Mouse (Mus musculus): ENCODE measurements at regions not wholly inside any gene's neighbourhood (a gene's known extent, or its start where the extent isn't known, plus 50 kb on each side); places are given as distances from the start of the nearest gene placed in this dataset.

- H3K9ac ChIP-seq (replicated peaks; ENCODE audit: low read length): no peak overlapping the region
- WGBS: 68% methylated on average over 1 of the region's 1 CpGs
- H3K27ac ChIP-seq (ENCODE audit: low read length): no peak overlapping the region
- ATAC-seq (ENCODE audit: low FRiP score, low TSS enrichment): no peak
- H3K4me3 ChIP-seq (ENCODE audit: low read length): no peak overlapping the region
- no peaks in the 10 kb centered on the region for H3K36me3 ChIP-seq (ENCODE audit: insufficient read depth, low read length)
- H3K9me3 ChIP-seq (ENCODE audit: low read length): no peaks in the 10 kb centered on the region
- H3K27me3 ChIP-seq (ENCODE audit: insufficient read depth, low read length): no peaks in the 10 kb centered on the region
- H3K4me1 ChIP-seq (ENCODE audit: insufficient read depth, low read length): no peaks in the 10 kb centered on the region
- H3K4me2 ChIP-seq (replicated peaks; ENCODE audit: low read depth, low read length): no peak overlapping the region
Observed at GRCm38 (mm10) chr5:50752766-50753165, 694.0 kb upstream of the Adgra3 start.

- ATAC-seq (ENCODE audit: low FRiP score, low TSS enrichment): no peak
- H3K27me3 ChIP-seq (ENCODE audit: insufficient read depth, low read length): no peaks in the 10 kb centered on the region
- 49% methylated on average over 3 of the region's 3 CpGs for WGBS
- H3K9me3 ChIP-seq (ENCODE audit: low read length): no peaks in the 10 kb centered on the region
- no peak overlapping the region for H3K4me2 ChIP-seq (replicated peaks; ENCODE audit: low read depth, low read length)
- no peak overlapping the region for H3K27ac ChIP-seq (ENCODE audit: low read length)
- H3K4me3 ChIP-seq (ENCODE audit: low read length): no peak overlapping the region
- no peak overlapping the region for H3K9ac ChIP-seq (replicated peaks; ENCODE audit: low read length)
- H3K4me1 ChIP-seq (ENCODE audit: insufficient read depth, low read length): no peaks in the 10 kb centered on the region
- no peaks in the 10 kb centered on the region for H3K36me3 ChIP-seq (ENCODE audit: insufficient read depth, low read length)
Observed at GRCm38 (mm10) chr5:50751358-50751757, 692.6 kb upstream of the Adgra3 start.

GRCm38 (mm10) chr5:50743030-50743429 is 684.2 kb upstream of the Adgra3 start:
- Histone ChIP-seq H3K4me2 (replicated peaks; ENCODE audit: low read depth, low read length) (no peak overlapping the region), H3K4me1 (ENCODE audit: insufficient read depth, low read length) (no peaks in the 10 kb centered on the region), H3K9ac (replicated peaks; ENCODE audit: low read length) (no peak overlapping the region), H3K9me3 (ENCODE audit: low read length) (no peaks in the 10 kb centered on the region), H3K36me3 (ENCODE audit: insufficient read depth, low read length) (no peaks in the 10 kb centered on the region), H3K27ac (ENCODE audit: low read length) (no peak overlapping the region), H3K4me3 (ENCODE audit: low read length) (no peak overlapping the region), H3K27me3 (ENCODE audit: insufficient read depth, low read length) (no peaks in the 10 kb centered on the region)
- WGBS: 73% methylated on average over 5 of the region's 5 CpGs
- no peak for ATAC-seq (ENCODE audit: low FRiP score, low TSS enrichment)

GRCm38 (mm10) chr5:50733711-50734110 is 674.9 kb upstream of the Adgra3 start:
- ATAC-seq (ENCODE audit: low FRiP score, low TSS enrichment): no peak
- H3K4me1 ChIP-seq (ENCODE audit: insufficient read depth, low read length): no peaks in the 10 kb centered on the region
- H3K9ac ChIP-seq (replicated peaks; ENCODE audit: low read length): no peak overlapping the region
- H3K4me2 ChIP-seq (replicated peaks; ENCODE audit: low read depth, low read length): no peak overlapping the region
- no peaks in the 10 kb centered on the region for H3K9me3 ChIP-seq (ENCODE audit: low read length)
- no peak overlapping the region for H3K4me3 ChIP-seq (ENCODE audit: low read length)
- H3K36me3 ChIP-seq (ENCODE audit: insufficient read depth, low read length): no peaks in the 10 kb centered on the region
- WGBS: 65% methylated on average over 3 of the region's 3 CpGs
- H3K27ac ChIP-seq (ENCODE audit: low read length): no peak overlapping the region
- no peaks in the 10 kb centered on the region for H3K27me3 ChIP-seq (ENCODE audit: insufficient read depth, low read length)

GRCm38 (mm10) chr5:50728337-50729003 is 669.7 kb upstream of the Adgra3 start:
- Histone ChIP-seq H3K4me3 (ENCODE audit: low read length) (no peak overlapping the region), H3K36me3 (ENCODE audit: insufficient read depth, low read length) (no peaks in the 10 kb centered on the region), H3K27ac (ENCODE audit: low read length) (no peak overlapping the region), H3K4me2 (replicated peaks; ENCODE audit: low read depth, low read length) (no peak overlapping the region), H3K27me3 (ENCODE audit: insufficient read depth, low read length) (no peaks in the 10 kb centered on the region), H3K9me3 (ENCODE audit: low read length) (no peaks in the 10 kb centered on the region), H3K4me1 (ENCODE audit: insufficient read depth, low read length) (no peaks in the 10 kb centered on the region), H3K9ac (replicated peaks; ENCODE audit: low read length) (no peak overlapping the region)
- ATAC-seq (ENCODE audit: low FRiP score, low TSS enrichment): no peak
- WGBS: 54% methylated on average over 1 of the region's 1 CpGs

GRCm38 (mm10) chr5:50706945-50707663 is 648.3 kb upstream of the Adgra3 start:
- H3K27ac ChIP-seq (ENCODE audit: low read length): no peak overlapping the region
- ATAC-seq (ENCODE audit: low FRiP score, low TSS enrichment): no peak
- no peaks in the 10 kb centered on the region for H3K27me3 ChIP-seq (ENCODE audit: insufficient read depth, low read length)
- no peak overlapping the region for H3K4me2 ChIP-seq (replicated peaks; ENCODE audit: low read depth, low read length)
- H3K9ac ChIP-seq (replicated peaks; ENCODE audit: low read length): no peak overlapping the region
- H3K9me3 ChIP-seq (ENCODE audit: low read length): no peaks in the 10 kb centered on the region
- WGBS: 57% methylated on average over 2 of the region's 2 CpGs
- H3K36me3 ChIP-seq (ENCODE audit: insufficient read depth, low read length): no peaks in the 10 kb centered on the region
- H3K4me1 ChIP-seq (ENCODE audit: insufficient read depth, low read length): no peaks in the 10 kb centered on the region
- no peak overlapping the region for H3K4me3 ChIP-seq (ENCODE audit: low read length)

- peak; percentile 39; the same call in 1 of the 2 replicates for ATAC-seq (ENCODE audit: low FRiP score, low TSS enrichment)
- 17% methylated on average over 2 of the region's 2 CpGs for WGBS
- no peaks in the 10 kb centered on the region for H3K9me3 ChIP-seq (ENCODE audit: low read length)
- no peaks in the 10 kb centered on the region for H3K36me3 ChIP-seq (ENCODE audit: insufficient read depth, low read length)
- no peak overlapping the region for H3K9ac ChIP-seq (replicated peaks; ENCODE audit: low read length)
- no peak overlapping the region for H3K4me2 ChIP-seq (replicated peaks; ENCODE audit: low read depth, low read length)
- no peak overlapping the region for H3K27ac ChIP-seq (ENCODE audit: low read length)
- H3K4me1 ChIP-seq (ENCODE audit: insufficient read depth, low read length): no peaks in the 10 kb centered on the region
- H3K4me3 ChIP-seq (ENCODE audit: low read length): no peak overlapping the region
- no peaks in the 10 kb centered on the region for H3K27me3 ChIP-seq (ENCODE audit: insufficient read depth, low read length)
Observed at GRCm38 (mm10) chr5:50698084-50698483, 639.3 kb upstream of the Adgra3 start.

GRCm38 (mm10) chr5:50697588-50697987 is 638.8 kb upstream of the Adgra3 start:
- Histone ChIP-seq H3K9me3 (ENCODE audit: low read length) (no peaks in the 10 kb centered on the region), H3K4me2 (replicated peaks; ENCODE audit: low read depth, low read length) (no peak overlapping the region), H3K27ac (ENCODE audit: low read length) (no peak overlapping the region), H3K4me1 (ENCODE audit: insufficient read depth, low read length) (no peaks in the 10 kb centered on the region), H3K9ac (replicated peaks; ENCODE audit: low read length) (no peak overlapping the region), H3K27me3 (ENCODE audit: insufficient read depth, low read length) (no peaks in the 10 kb centered on the region), H3K36me3 (ENCODE audit: insufficient read depth, low read length) (no peaks in the 10 kb centered on the region), H3K4me3 (ENCODE audit: low read length) (no peak overlapping the region)
- ATAC-seq (ENCODE audit: low FRiP score, low TSS enrichment): no peak
- 30% methylated on average over 8 of the region's 8 CpGs for WGBS

GRCm38 (mm10) chr5:50688362-50688761 is 629.6 kb upstream of the Adgra3 start:
- no peak overlapping the region for H3K9ac ChIP-seq (replicated peaks; ENCODE audit: low read length)
- no peaks in the 10 kb centered on the region for H3K36me3 ChIP-seq (ENCODE audit: insufficient read depth, low read length)
- 75% methylated on average over 2 of the region's 2 CpGs for WGBS
- H3K9me3 ChIP-seq (ENCODE audit: low read length): no peaks in the 10 kb centered on the region
- H3K4me1 ChIP-seq (ENCODE audit: insufficient read depth, low read length): no peaks in the 10 kb centered on the region
- H3K4me3 ChIP-seq (ENCODE audit: low read length): no peak overlapping the region
- no peak for ATAC-seq (ENCODE audit: low FRiP score, low TSS enrichment)
- no peaks in the 10 kb centered on the region for H3K27me3 ChIP-seq (ENCODE audit: insufficient read depth, low read length)
- no peak overlapping the region for H3K4me2 ChIP-seq (replicated peaks; ENCODE audit: low read depth, low read length)
- no peak overlapping the region for H3K27ac ChIP-seq (ENCODE audit: low read length)

GRCm38 (mm10) chr5:50683966-50684365 is 625.2 kb upstream of the Adgra3 start:
- WGBS: 91% methylated on average over 5 of the region's 5 CpGs
- no peak overlapping the region for H3K4me2 ChIP-seq (replicated peaks; ENCODE audit: low read depth, low read length)

More at GRCm38 (mm10) chr5:50683966-50684365, 625.2 kb upstream of the Adgra3 start:
- Histone ChIP-seq H3K4me3 (ENCODE audit: low read length) (no peak overlapping the region), H3K9ac (replicated peaks; ENCODE audit: low read length) (no peak overlapping the region), H3K27me3 (ENCODE audit: insufficient read depth, low read length) (no peaks in the 10 kb centered on the region), H3K9me3 (ENCODE audit: low read length) (no peaks in the 10 kb centered on the region), H3K36me3 (ENCODE audit: insufficient read depth, low read length) (no peaks in the 10 kb centered on the region), H3K4me1 (ENCODE audit: insufficient read depth, low read length) (no peaks in the 10 kb centered on the region), H3K27ac (ENCODE audit: low read length) (no peak overlapping the region)
- ATAC-seq (ENCODE audit: low FRiP score, low TSS enrichment): no peak

Data from kidney, embryonic 16.5 days (tissue).